Mouse (Mus musculus): ENCODE results near the gene Hal. TPM values are rescaled to one million over a fixed set of nuclear protein-coding genes. Genes with fewer than 3 reads are reported as not detected.
A peak's percentile ranks its signal among the peaks of the same experiment; 100 is the strongest.
"Not testable (repeated sequence)": the region's sequence is repeated elsewhere in the genome, so short reads cannot be mapped to it uniquely, and the experiment has no call there.

Gene Hal
- total and polyA plus RNA-seq, 3 experiments: 0.14 to 0.75 (median 0.15) TPM

DNA sequence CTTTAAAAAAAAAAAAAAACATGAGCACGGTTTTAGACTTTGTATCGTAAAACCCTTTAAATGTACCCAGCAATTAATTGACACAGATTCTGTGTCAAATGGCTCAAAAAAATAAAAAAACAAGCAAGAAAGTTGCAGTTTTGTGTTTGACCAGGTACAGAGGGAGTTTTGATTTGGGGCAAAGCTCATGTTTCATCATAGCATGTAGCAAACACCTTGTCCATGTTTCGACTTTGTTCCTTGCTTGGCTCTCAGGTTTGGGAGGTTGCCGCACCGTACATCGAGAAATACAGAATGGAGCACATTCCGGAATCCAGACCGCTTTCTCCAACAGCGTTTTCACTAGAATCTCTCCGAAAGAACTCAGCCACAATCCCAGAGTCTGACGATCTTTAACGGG lies 27.4 kb downstream of the Hal start:
- no peak for DNase-seq

DNA sequence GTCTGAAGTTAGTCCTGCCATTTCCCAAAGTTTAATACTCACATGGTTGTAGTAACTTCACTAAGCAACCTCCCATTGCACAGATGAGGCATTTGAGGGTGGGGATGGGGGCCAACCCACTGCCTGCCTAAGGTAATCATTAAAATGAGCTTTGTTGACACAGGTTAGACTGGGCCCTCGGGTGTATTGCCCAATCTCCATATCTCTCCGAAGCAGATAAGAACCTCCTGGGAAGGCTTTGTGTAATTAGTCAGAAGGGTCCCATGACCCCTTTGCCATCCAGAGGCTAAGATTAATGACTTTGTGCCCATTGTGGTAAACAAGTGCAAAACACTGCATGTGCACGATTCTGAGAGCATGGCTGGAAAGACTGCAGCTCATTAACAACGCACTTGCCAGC lies 29.2 kb downstream of the Hal start:
- no peak for DNase-seq

DNA sequence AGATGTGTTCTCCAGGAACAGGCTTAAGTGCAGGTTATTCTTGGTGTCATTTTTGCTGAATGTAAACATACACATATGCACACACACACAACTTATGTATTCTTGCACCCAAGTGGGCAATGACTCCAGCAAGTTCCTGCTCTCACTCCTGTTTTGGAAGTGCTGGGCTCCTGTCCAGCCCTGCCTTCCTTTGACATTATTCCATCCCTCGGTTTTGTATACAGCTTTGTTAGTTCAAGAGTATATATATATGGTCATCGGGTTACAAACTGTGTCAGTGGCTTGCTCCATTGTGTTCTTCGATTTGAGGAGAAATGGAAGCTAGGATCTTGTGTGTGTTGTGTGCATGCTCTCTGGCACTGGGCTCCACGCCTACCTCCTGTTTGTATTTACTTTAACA lies 29.6 kb downstream of the Hal start:
- no peak for DNase-seq

DNA sequence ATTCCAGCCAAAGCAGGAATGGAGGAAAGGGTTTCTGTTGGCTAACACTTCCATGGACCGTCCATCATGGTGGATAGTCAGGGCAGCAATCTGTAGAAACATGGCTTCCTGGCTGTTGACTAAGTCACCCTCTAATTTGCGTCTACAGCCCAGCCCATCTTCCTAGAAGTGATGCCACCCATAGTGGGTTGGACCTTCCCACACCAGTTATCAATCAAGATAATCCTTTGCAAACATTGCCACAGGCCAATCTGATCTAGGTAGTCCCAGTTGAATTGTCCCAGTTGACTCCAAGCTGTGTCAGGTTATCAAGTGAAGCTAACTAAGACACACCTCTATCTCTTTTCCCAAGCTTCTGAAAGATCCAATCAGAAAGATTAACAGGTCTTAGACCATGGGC lies 30.1 kb downstream of the Hal start:
- no peak for DNase-seq

DNA sequence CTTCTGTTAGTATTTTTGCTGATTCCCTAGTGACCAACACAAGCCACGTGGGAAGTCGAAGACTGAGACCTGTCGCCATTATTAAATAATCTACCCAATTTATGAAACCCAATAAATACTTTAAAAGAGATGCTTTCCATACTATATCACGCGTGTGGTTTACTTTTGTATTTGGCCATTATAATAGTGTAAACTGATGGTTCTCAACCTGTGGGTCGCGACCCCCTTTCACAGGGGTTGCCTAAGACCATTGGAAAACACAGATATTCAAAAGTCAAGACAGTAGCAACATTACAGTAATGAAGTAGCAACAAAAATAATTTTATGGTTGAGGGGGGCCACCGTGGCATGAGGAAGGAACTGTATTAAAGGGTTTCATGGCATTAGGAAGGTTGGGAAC lies 30.6 kb downstream of the Hal start:
- DNase-seq: no peak

DNA sequence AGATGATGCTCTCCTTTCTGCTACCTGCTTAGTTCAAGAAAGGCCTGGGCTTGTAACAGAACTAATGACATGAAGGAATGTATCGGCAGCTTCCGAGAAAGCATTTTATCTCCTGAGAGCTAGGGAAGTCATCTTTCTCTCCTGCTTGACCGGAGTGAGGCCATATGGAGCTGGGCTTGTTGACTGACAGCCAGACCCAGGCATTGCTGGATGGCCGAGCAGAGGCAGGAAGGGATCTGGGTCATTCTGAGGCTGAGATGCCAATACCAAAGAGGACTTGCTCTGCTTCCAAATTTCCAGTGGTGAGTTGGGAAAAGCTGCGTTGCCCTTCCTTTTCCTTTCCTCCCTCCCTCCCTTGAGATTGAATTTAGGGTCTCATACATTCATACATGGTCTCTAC lies 31.2 kb downstream of the Hal start:
- no peak for DNase-seq

DNA sequence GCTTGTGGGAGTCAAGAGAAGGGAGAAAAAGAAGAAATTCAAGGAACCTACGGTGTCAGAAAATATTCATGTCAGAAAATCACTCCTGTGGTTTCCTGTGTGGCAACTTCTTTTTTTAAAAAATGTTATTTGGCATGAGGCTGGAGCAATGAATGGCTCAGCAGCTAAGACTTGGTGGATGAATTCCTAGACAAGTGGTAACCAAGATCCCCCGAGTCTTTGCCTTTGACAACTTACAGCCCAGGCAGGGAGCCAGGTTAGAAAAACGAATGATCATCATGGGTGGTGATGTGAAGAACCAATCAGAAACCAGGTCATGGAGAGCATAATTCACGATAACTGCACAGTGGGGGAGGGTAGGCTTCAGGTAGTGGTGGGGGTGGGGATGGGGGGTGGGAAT lies 32.4 kb downstream of the Hal start:
- no peak for DNase-seq

DNA sequence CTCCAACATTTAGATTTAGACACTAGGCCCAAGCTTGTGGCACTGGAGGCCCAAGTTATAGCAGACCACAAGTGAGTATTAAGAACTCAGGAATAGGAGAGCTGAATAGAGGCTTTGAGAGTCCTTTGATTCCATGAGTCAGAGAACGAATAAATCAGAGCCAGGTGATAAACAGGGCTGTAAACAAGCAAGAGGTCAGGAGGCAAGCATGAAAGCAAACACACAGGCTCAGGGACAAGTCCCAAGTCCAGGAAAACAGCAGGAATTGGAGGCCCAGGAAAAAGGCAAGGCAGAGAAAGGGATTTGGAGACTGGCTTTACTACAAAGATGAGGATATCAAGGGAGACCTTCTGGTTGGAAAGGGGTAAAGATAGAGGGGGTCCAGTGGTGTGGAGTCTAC lies 36.8 kb downstream of the Hal start:
- no peak for DNase-seq

DNA sequence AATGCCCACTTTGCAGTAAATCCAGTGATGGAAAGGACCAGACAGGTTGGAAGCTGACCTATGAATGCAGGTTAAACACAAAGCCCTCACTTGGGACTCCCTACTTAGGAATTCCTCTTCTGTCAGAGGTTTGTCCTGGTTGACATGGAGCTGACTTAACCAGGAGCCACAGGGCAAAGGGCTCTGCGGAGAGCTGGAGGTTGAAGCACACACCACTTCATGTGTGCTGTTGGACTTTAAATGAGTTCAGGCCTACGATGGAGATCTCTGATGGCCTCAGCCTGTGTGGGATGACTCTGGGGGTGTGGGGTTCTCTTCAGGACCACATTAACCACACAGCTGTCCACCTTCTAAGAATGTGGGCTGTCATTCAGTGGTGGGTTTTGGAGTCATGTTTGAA lies 49.7 kb downstream of the Hal start:
- DNase-seq: no peak

DNA sequence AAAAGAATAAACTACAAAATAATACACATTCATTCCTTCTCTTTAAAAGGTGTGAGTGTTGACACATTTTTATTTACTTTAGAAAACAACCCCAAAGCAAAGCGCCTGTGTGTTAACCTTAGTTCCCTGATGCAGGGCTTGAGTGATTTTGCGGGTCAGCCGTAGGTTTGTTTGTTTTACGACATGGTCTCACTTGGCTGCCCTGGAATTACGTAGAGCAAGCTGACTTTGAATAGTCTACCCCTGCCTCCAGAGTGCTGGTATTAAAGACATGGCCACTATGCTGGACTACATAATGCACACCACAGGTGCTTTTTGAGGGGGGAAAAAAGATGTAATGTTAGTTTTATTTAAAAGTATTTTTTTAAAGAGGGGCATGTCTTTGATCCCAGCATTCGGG lies 50.2 kb downstream of the Hal start:
- no peak for DNase-seq

DNA sequence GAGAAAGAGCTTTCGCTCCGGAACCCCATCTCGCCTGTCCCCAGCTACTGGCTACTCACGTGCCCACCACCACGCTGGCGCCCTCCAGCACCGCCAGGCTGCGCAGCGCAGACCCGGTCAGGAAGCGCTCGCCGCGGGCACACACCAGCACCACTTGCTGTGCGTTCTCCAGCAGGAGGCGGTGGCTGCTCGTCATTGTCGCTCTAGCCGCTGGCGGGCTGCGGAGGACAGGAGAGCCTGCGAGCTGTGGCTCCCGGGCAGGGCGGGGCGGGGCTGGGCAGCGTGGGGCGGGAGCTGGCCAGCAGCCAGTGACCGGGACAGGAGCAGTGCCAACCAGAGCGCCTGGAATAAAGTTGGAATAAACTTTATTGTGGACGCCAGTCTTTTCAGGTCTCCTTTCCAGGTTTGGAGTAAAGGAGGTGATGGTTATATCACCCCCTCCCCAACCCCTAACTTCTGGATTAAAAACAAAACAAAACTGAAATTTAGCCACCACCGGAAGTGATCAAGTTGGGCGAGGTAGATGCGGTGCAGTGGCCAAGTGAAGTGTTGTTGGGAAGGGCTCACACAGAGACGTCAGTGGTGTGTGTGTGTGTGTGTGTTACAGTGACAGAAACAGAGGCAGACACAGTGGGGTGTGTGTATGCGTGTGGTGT lies 51.3 kb downstream of the Hal start, which contains the start of gene Amdhd1:
Amdhd1 (minus strand) TSS at position 259 of the 656 bp plus-strand sequence.
- DNase-seq: peak; percentile 92

DNA sequence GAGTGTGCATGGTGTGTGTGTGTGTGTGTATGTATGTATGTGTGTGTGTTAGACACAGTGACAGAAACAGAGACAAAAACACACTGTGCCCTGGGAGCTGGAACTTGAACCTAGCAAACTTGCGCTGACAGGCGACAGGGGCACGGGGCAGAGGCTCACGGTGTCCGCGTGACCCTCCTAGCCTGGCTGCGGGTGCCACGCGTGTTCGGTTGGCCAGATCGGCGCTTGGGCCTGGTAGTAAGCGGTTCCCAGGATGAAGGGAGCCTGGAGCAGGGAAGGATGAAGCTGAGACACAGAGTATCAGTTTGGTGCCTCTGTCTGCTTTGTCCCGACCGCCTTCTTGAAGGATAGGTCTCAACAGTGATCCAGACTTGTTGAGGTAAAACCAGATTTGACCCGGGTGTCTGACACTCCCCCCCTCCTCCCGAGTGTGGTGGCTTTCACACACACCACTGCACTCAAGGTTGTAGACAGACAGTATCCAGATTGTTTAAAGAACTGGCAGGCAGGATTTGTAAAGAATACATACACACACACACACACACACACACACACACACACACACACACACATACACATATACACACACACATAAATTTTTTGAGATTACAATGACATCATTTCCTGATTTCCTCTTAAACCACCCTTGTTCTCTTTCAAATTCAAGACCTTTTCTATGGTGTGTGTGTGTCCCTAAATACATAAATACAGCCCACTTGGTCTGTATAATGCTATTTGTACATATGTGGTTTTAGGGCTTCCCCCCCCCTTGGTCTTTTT lies 52.1 kb downstream of the Hal start, which contains the start of gene Ccdc38:
Ccdc38 (plus strand) TSS at position 202 of the 780 bp plus-strand sequence.
- DNase-seq: no peak

DNA sequence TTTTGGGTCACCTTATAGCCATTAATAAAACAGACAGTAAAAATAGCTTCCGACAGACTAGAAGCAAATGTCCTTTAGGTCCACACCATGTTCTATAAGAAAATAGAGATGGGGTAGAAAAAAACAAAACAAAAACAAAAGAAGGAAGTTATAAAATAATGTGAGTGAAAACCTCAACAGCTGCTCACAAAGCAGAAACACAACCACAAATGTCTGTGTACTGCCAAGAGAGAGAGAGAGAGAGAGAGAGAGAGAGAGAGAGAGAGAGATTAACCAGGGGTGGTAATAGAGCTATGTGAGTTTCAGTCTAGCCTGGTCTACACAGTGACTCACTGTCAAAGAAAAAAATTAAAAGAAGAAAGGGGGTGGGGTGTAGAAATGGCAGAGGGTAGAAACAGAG lies 53.0 kb downstream of the Hal start:
- DNase-seq: no peak

DNA sequence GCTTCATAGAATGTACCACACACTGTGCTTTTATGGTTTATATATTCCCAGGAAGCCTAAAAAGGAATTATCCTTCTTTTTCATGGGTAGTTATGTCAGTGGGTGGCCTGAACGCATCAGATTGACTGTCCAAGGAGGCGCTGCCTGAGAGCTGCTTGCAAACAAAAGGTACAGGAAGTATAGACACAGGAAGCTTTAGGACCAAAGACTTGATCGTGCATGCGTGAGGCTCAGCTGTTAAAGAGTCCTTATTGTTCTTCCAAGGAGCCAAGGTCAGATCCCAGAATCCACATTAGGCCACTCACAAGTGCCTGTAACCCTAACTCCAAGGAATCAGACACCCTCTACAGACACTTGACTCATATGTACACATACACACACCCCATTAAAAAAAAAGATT lies 53.8 kb downstream of the Hal start:
- no peak for DNase-seq

DNA sequence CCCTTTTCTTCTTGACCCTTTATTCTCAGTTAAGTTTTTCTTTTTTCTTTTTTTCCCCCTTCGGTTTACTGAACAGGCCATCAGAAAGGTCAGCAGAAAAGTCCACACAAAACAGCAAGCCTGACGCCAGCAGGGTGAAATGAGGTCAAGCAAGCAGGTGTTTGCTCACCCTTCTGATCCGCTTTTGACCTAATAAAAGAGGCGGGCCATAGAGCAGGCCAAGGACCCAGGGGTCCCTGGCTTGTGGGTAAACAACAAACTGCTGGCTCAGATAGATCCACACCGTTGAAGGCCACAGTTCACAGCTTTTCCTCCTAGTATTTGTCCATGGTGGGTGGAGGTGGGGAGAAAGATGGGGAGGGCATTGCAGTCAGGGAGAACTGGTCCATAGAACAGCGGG lies 54.6 kb downstream of the Hal start:
- DNase-seq: peak; percentile 19

DNA sequence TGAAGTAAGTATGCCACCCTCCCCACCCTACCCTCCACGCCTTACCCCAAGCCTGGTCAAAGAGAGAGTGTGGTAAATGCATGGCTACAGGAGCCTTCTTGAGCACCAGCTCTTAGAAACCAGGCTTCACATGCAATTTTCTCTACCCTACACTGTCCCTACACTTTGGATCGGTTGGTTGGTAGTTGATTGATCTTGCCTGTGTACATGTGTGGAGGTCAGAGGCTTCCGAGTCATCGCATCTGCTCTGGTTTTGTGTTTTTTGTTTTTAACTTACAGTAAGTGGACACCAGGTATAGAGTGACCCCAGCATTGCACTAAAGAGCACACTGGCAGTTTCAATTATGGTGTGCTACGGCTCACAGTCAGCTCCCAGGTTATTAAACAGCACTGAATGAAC lies 55.6 kb downstream of the Hal start:
- no peak for DNase-seq

DNA sequence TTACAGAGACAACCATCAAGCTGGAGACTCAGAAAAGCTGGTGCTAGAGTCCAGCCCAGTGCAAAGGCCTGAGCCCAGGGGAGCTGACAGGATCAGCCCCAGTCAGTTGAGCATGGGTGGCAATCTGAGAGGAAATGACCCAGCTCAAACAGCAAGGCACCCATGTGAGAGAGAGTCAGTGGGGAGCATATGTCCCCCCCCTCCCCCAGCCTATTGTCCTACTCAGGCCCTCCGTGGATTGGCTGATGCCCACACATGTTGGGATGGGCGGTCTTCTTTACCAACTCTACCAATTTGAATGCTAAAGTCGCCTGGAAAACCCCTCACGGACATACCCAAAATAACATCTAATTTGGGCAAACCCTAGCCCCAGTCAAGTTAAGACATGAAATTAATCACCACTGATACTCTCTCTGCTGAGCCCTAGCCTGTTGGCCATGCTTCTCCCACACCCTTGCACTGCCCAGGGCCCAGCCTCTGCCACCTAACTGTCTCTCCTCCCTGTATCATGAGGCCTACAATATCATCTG lies 59.2 kb downstream of the Hal start:
- no peak for DNase-seq

DNA sequence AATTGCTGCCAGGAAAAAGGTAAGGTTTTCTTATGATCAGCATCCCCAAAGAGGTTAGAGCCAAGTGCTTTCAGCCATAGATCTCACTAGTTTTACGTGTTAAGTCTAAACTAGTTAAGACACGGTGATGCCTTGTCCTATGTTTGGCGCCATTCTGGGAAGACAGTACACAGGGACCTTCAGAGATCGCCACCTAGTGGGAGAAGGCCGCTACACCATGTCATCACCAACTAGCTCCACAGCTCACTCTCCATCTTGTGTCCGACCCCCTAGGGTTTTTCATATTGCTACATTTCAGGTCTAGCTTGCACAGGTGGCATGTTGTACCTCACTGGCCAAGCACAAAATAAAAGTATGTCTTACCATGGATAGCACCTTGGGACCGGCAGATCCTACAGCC lies 60.4 kb downstream of the Hal start:
- peak; percentile 65 for DNase-seq

DNA sequence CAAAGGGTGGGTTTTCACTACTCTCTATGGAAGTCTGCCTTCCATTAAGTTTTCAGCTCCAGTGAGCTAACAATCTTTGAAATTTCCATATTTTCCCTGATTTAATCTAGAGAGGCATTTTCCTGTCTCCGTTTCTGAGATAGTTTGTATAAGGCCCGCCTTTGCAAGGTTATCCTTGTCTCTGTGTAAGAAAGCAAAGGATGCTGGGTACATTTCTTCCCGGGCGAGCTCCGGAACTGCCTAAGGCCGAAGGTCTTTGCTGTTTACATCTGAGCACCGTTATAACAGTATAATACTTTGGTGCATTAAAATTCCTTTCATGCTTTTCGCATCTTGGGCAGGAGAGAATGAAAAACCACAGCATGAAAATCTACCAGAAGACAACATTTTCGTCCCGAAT lies 61.3 kb downstream of the Hal start:
- no peak for DNase-seq

DNA sequence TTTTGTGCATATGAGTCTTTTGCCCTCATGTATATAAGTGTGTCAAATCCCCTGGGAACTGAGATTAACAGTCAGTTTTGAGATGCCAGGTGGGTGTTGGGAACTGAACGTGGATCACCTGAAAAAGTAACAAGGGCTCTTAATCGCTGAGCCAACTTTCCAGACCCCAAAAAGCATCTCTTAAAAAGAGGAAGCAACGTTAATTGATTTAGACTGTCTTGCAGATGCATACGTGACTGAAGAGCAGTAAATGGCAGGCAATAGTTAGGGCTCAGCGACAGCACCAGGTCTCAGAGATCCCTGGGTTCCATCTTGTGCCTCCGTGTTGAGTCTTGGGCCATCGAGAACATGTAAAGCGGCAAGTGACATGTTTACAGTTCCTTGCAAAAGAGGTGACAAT lies 64.0 kb downstream of the Hal start:
- no peak for DNase-seq

DNA sequence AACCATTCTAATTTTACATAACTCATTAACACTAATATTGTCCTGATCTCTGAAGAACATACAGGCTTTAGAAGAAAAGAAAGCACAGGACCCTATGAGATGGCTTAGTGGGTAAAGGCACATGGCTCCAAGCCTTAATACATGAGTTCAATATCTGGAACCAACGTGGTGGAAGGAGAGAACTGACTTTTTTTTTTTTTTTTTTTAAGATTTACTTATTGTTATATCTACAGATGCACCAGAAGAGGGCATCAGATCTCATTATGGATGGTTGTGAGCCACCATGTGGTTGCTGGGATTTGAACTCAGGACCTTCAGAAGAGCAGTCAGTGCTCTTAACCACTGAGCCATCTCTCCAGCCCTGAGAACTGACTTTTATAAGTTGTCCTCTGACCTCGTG lies 69.4 kb downstream of the Hal start:
- not testable (repeated sequence) for DNase-seq

DNA sequence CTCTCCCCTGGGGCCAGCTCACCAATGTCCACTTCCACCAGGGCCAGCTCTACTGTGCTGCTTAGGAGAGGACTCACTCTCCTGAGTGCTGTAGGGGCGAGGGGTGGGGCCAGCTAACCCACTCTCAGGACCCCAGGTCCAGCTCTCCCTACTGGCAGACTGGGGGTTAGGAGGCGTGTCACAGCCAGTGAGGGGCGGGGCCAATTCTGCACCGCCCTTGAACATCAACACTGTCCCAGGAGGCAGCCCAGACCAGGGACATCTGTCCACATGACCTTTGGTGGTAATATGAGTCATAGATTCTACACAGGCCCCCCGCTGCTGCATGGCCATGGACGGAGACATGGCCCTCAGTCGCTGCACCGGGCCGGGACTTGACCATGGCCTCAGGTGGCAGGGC lies 71.2 kb downstream of the Hal start:
- peak; percentile 81 for DNase-seq

DNA sequence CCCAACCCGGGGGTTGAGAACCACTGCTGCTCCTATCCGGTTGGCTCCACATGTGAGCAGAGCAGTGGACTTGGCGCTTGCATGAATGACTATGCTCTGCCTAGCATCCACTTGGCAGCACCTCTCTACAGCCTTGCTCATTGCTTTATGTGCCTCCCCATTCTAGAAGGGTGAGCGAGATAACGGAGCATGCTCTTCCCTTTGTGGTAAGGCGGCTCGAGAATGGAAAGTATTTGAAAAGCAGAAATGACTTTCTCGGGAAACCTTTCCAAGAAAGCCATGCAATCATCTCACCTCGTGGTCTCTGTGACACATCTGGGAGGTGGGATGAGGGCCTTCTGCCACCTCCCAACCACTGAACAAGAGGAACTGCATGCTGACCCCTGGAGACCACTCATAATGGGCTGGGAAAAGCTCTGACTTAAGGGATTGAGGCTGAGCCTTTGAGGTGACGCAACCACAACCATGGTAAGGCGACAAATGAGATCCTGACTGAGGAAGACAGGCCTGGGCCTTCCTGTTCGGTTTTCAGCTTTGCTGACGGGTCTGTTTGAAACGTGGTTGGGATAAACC lies 76.0 kb downstream of the Hal start:
- no peak for DNase-seq

Measured in adrenal gland, adult 2 months (tissue).